Mouse (Mus musculus) mouse embryonic stem cell (cell line): Measurements from ENCODE around the gene Dscam.

Experiments used
- in situ Hi-C, 2 experiments: fragments of 300-500 bp; cut with MboI; formaldehyde crosslinking; loops; 1 replicate in 1 of 2; 3 replicates in 1 of 2; pipeline ENCODE4 v1.14.3; 2019 to 2020; ENCODE audit warnings: low sequenced_read_pairs in 2 of 2, low pct_unique_long_range_greater_than_20kb in 1 of 2, mixed read lengths in 1 of 2; ENCODE audit not compliant: unreplicated experiment in 1 of 2

The Dscam gene

GRCm38 (mm10) chr16:96602206-96602605 lies 568.3 kb downstream of the Dscam start:
- in situ Hi-C loops: no loop called here

- in situ Hi-C loops: no loop called here
Measured at GRCm38 (mm10) chr16:96600791-96601190, 569.8 kb downstream of the Dscam start.

GRCm38 (mm10) chr16:96599401-96600060 lies 571.0 kb downstream of the Dscam start:
- in situ Hi-C loops: no loop called here

DNA sequence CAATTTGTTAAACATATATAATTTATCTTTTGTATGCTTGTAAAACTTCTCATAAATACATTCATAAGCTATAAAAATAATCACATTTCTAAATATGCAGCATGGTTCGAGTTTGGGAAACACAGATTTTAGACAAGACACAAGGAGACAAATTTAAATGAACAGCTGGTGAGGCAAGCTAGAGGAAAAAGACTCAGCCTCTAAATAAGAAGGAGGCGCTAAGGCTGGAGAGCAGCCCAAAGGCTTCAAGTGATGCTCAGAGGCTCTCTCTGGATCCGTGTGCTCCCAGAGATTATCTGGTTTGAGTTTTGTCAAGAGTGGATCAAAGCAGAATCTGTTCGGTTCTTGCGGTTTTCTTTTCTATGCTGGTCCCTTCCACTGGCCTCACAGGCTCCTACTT lies 594.7 kb downstream of the Dscam start:
- in situ Hi-C loops: no loop called here

DNA sequence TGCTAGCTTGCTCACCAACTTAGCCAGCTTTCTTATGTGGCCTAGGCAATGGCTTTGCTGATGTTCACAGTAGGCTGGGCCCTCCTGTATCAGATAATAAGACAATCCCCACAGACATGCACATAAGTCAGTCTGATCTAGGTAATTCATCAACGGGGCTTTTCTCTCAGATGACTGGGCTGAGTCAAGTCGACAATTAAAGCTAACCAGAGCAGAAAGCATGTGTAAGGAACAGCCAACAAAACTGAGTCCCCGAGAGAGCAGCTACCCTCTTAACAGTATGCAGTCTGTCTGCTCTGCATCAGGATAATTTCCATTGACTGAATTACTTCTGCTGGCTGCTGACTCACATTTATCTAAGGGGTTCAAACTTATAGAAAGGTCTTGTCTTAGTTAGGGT lies 603.1 kb downstream of the Dscam start:
- in situ Hi-C loops: no loop called here

DNA sequence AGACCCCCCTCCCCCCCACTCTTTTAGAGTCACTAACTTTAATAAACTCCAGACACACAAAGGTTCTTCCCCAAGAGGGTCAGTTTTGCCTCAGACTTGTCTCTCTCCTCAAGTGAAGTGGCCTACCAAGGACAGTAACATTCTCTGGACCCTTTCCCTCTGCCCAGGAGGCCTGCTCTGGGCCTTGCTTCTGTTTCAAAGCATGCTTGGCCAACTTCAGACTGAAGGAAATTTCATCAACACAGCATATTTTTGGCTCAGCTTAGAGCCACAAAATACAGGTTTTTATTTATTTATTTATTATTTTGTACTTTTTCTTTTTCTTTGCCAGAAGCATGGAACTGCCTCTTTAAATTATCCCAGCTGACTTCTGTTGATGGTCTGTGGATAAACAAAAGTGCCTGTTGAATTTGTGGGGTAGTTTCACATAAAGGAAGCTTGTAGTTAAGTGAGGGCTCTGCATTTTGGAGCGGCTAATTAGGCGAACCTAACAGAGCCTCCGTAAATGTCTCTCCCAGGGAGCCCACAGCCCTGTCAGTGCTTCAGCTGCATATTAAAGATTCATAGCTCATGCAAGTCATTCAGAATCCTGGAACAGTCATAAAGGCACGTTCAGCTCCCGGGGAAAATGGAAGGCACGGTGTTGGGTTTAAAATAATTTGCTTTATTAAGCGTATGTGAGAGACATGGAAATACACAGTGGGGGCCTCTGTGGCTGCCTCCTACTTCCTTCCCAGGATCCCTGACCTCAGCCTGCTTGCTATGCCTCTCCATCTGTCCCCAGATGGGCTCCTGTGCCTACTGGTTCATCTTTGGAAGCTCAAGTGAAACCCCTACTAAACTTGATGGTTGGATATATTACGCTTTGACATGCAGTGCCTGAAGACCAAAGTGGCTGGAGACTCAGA lies 606.9 kb downstream of the Dscam start:
- in situ Hi-C loops: no loop called here

DNA sequence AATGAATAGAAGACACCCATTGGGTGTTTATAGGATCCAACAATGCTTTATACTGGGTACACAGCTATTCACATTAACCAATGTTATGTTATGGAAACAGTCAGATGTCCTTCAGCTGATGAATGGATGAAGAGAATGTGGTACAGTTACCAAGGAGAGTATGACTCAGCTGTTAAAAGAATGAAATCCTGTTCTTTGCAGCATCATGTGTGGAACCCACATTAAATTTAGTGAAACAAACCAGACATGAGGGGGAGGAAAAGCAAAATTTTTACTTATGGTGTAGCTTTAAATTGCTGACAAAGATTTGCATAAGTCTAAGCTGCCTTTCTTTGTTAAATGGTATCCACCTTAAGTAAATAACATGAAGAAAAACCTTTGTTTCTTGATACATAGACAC lies 610.8 kb downstream of the Dscam start:
- in situ Hi-C loops: no loop called here

GRCm38 (mm10) chr16:96558341-96558740 lies 612.2 kb downstream of the Dscam start:
- in situ Hi-C loops: no loop called here

DNA sequence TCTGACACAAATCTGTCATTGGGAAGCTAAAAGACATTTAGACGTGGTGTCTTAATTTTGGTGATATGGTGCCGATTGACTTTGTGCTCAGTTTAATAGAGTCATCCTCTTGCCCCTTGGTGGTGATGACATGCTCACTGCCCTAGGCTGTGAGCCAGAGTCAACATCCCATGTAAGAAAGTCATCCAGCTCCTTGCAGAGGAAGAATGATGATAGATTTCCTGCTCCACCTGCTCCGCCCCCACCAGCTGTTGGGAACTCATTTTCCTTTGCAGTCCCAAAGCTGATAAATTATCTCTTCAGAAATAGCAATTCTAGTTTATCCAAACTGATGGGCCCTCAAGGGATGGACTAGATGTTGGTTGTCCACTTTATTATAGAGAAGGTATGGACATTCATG lies 613.9 kb downstream of the Dscam start:
- in situ Hi-C loops: no loop called here

- in situ Hi-C loops: no loop called here
Measured at GRCm38 (mm10) chr16:96555412-96555811, 615.1 kb downstream of the Dscam start.

GRCm38 (mm10) chr16:96552680-96553079 lies 617.9 kb downstream of the Dscam start:
- in situ Hi-C loops: no loop called here

DNA sequence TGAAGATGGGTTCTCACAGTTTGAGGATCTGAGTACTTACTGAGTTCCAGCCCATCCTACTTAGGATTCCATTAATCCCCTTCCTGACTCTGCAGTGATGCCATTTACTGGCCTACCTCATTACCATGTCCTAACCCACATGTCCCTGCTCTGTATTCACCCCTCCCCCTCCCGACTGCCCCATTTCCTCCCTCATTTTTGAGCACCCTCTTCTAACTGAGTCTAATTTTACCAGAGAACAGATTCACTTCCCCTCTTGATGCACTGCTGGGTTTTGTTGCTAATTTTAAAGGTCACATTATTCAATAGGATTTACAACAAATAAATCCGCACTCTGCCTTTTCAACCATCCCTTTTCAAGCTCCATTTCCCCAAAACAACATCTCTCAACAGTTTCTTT lies 629.5 kb downstream of the Dscam start:
- in situ Hi-C loops: no loop called here
